Mouse (Mus musculus): ENCODE measurements around the gene Pank3.

The Pank3 gene

DNA sequence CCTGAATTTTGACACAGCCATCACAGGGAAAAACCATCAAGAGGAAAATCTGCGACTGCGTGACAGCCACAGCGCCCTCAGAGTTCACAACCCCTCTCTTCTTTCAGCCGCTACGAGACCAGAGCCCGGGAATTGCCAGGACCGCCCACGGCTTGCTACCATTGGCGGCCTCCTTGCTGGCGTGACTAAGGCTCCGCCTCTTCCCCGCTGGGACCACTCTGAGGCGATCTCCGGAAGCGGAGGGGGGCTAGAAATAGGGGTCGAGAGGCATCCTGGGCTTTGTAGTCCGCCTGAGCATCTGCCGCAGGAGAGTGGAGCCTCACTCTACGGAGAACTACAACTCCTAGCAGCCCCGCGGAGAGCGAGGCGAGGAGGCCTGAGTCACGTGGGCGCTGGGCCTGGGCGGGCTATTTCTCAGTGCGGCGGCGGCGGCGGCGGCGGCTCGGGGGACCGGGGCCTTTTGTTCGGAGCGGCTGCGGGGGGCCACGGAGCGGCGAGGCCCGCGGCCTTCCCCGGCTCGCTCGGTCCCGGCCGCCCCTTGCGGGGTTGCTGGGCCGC lies at the start of gene Pank3:
Gene Pank3 (plus strand): TSS at position 297 of the 558 bp plus-strand sequence.
- DNase-seq (ENCODE audit: low spot score): peak; percentile 98

DNA sequence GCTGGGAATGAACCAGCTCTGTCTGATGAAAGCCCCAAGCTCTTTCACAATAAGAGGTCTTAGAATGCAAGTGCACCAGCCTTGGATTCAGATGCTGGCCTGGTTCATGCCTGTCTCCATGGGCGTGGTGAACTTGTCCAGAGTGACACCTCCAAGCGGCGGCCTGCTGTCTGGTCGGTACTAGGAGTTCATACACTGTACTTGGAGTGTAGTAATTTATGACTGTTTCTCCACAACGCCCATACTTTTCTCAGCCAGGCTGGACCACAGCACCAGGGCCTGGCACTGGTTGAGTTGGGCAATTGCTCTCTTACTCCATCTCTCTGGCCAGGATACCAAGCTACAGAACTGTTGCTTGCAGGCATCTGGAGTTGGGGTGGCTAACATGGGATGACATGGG lies 45.4 kb upstream of the Pank3 start:
- no peak for DNase-seq (ENCODE audit: low spot score)

DNA sequence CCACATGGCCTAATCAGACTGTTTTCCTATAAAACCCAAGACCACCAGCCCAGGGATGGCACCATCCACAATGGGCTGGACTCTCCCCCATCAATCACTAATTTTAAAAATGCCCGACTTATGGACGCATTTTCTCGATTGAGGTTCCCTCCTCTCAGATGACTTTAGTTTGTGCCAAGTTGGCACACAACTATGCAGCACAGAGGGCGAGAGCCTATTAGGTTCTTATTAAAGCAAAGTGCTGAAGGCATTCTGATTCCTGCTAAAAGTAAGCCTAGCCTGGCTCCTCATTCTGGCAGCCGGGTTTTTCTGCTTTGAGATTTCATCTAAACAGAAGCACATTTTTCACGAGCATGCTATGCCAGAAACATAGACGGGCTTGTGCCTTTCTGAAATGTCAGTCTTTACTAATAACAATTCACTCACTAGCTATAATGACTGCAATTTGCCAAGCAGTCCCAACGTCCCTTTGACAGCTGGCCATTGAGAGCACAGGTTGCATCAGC lies 42.9 kb upstream of the Pank3 start:
- DNase-seq (ENCODE audit: low spot score): no peak

DNA sequence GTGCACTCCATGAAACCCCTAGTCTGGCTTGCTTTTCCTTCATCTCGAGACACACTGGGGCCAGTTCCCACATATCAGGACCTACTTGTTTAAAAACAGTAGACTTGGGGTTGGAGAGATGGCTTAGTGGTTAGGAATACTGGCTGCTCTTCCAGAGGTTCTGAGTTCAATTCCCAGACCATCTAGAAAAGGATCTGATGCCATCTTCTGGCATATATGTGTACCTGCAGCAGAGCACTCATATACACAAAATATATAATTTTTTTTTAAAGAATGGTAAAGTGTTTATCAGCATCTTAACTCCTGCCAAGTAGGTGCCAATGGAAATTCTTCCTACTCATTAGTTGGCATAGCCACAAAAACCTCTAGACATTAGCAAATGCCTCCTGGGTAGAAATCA lies 41.1 kb upstream of the Pank3 start:
- DNase-seq (ENCODE audit: low spot score): no peak

DNA sequence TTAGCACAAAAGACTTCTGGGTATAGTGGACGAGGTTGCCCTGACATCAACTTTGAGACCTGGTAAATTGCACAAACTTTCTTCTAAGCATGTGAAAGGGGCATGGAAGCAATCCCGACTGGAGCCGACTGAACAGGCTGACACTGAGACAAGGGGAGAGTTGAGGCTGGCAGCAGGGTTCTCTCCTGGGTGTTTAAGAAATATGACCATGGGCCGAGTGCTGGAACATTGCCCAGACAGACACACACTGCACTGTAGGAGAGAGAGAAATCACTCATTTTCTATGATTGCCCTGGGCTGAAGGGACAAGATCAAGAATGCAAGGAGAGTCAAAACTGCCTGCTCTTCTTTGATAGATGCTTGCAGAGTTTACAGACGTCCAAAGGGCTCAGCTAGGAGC lies 40.1 kb upstream of the Pank3 start:
- no peak for DNase-seq (ENCODE audit: low spot score)

DNA sequence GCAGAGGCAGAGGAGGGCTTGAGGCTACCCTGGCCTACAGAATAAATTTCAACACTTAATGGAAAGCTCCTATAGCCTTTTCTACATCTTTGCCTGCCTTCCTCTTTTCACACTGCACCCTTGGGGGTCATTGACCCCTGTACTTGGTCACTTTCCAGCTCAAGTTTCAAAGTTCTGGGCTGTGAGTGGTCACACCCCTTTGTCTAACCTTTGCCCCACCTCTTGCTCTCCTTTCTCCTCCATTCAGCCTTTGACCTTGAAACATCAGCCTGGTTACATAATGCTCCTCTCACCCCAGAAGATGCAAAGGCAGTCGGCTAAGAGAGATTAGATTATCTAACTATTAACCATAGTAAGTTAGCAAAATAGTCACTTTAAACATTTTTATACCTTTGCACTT lies 36.9 kb upstream of the Pank3 start:
- DNase-seq (ENCODE audit: low spot score): peak; percentile 29

DNA sequence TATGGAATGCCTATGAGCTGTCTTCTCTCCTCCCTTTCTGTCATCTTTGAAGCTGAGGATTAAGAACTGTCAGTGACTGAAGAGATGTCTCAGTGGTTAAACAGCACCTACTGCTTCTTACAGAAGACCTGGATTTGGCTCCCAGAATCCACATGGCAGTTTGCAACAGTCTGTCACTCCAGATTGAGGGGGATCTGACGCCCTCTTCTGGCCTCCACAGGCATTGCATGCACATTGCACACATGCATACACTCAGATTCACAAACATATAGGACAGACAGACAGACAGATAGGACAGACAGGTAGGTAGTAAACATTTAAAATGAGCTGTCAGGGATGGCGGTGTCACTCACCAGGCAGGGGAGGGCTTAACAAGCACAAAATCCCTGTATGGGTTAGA lies 32.5 kb upstream of the Pank3 start:
- no peak for DNase-seq (ENCODE audit: low spot score)

DNA sequence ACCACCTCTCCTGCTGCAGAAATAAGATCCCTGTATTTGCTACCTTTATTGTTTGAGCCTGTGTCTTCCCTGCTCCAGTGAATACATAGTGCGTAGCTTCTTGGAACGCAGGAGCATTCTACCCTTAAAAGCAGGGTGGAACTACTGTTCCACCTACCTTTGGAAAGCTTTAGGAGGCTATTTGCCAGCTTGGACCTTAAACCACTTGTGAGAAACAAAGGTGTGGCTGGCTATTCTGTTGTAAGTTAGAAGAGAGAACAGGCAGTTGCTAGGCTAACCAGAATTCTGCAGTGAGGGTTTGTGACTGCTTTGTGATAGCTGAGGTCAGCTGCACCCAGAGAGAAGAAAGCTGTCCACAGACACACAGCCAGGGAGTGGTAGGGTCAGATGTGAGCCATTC lies 32.0 kb upstream of the Pank3 start:
- no peak for DNase-seq (ENCODE audit: low spot score)

DNA sequence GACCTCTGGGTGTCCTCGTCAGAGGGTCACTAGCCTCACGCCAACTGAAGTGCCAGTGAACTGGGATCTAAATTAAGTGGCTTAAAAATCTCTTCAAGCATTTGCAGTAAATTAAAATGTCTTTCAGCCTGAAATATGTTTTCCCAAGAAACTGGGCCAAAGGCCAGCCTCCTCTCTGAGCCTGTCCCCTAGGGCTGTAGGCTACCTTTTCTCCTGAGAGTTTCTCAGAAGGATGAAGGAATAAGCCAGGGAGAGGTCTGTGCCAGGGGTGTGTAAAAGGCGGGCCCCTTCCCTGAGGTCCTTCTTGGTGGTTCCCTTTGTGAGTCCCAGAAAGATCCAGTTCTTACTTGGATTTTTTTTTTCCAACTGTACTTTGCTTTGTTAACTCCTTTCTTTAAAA lies 31.2 kb upstream of the Pank3 start:
- no peak for DNase-seq (ENCODE audit: low spot score)

DNA sequence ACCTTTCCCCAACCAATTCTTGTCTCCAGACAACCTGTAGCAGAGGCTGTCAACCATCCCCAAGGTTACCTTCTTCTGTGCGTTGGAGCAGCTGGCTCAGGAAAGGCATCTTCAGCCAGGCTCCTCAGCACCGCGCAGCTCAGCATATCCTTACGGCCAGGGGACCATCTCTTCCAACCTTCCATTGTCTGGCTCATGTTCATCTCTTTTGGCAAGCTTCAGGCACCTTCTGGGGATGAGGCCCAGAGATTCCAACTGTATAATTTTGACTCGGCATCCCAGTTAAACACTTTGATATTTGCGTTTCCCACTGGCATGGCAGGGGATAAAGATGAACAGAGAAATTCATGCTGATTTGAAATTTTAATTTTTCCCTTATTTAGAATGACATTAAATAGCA lies 25.7 kb upstream of the Pank3 start:
- DNase-seq (ENCODE audit: low spot score): no peak

DNA sequence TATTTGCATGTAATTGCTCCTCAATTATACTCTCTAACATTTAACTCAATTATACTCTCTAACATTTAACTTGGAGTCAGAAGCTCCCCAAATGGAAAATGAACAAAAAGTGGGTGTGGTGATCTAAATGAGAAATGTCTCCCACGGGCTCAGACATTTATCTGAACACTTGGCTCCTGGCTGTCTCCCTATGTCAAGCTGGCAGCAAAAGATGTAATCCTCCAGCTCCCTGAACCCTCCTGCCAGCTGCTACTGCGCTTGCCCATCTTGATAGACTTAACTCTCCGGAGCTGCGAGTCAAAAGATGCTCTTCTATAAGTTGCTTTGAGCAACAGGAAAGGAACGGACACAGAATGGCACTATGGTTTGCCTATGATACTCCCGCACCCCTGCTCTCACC lies 24.7 kb upstream of the Pank3 start:
- no peak for DNase-seq (ENCODE audit: low spot score)

DNA sequence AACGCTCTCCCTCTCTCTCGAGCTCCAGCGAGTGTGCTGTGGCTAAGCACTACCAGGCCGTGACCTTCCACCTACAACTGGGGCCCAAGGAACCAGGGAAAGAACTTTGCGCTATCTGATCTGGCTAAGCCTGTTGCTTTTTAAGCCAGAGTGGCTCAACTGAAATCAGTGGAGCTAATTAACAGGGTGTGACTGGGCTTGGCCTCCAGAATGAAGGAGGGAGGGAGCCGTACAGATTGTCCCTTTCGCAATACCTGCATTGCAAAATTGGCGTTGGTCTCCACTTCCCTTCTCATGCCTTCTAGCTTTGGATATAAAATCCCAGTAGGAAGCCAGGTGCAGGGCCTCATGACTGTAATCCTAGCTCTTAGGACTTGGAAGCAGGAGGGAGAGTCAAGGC lies 18.7 kb upstream of the Pank3 start:
- DNase-seq (ENCODE audit: low spot score): peak; percentile 25

DNA sequence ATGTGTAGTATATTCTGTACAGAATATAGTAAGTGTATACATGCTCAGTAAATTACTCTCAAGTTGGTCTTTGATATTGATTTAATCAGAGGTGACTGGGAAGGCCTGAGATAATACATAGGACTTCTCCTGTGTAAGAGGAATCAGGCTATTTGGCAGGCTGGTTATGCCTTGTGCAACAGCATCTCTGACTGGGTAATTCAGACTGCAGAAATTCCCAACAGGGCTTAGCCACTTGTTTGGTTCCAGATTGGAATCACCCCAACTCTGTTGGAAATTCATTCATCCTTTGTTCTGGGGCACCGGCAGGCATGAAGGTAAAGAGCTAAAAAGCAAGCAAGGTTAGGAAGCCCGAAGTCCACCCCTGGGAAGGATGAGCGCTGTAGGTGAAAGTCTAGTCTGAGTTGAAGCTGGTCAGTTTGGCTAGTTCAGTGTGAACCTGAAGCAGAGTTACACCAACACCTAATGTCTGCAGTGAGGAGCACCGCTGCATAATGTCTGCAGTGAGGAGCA lies 14.3 kb upstream of the Pank3 start:
- no peak for DNase-seq (ENCODE audit: low spot score)

DNA sequence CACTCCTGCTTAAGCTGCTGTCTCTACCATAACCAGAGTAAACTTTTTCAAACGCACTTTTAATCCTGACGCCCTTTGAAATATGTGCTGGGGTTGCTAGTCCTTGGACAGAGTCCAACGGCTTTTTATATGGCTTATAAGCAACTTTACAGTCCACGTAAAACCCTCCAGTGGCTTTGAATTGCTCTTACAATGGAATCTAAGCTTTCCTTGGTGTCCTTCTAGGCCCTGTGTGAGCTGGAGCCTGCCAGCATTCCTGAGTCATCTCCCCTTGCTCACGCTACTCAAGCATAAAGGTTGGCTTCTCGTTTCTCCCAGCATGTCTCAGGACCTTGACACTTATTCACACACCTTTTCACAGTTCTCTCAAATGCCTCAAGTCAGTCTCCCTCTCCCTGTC lies 13.7 kb upstream of the Pank3 start:
- no peak for DNase-seq (ENCODE audit: low spot score)

DNA sequence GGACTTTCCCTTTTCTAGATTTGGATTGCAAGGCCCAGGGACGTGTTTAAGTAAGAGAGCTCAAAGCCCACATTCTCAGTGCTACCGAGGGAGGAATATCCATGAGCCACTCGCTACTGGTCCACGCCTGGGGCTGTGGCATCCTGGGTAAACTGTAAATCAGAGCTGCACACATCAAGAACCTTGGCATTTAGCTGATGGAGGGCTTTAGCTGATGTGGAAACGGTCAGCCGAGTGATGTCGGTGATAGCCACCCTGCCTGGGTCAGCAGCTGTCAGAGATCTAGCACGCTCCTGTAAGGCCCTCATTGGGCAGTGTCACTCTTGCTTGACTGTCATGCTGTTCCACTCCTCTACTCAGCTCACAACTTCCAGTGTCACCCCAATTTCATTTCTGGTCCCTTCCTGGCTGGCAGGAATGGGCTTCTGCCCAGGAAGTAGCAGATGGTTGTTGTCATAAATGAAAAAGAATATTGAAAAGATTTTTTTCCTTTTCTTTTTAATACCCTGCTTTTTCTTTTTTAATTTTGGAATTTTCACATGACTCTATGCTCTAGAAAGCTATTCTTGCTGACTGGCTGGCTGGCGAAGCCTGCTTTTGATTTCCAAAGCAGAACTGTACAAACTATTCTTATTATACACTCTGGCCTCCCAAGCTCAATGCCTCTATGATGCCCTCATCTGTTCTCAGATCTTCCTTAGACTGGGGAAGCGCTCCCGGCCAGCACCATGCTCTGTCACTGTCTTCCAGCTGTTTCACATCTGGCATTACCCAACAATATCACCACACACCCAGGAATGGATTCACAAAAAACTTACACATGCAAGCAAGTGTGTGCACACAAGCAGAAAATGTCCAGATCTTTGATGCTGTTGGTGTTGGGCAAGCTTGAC lies 12.6 kb upstream of the Pank3 start:
- DNase-seq (ENCODE audit: low spot score): no peak

DNA sequence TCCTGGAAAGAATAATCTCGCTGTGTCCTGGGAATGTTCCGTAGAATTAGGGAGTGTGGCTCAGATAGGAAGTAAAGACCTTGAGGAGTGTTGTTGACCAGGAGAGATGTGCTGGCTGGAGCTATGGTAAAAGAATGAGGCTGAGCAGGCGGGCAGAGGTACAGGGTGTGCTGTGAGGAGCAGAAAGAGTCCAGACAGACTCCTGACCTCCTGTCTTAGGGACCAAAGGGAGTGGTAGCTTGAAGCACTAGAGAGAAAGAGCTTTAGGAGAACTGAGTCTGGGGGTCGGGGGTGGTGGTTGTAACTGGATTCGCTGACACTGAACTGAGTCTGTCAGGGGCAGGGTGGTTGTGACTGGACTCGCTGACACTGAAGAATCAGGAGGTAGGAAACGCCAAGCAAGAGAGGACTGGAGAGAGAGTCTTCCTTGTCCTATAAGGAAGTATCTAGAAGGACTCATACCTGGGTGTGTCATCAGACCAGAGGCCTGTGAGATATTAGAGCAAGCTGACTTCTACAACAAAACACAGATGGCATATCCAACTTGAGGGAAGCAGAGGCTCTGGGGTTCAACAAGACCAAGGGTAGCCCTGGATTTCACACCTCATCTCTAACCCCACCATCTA lies 9.2 kb upstream of the Pank3 start:
- no peak for DNase-seq (ENCODE audit: low spot score)

DNA sequence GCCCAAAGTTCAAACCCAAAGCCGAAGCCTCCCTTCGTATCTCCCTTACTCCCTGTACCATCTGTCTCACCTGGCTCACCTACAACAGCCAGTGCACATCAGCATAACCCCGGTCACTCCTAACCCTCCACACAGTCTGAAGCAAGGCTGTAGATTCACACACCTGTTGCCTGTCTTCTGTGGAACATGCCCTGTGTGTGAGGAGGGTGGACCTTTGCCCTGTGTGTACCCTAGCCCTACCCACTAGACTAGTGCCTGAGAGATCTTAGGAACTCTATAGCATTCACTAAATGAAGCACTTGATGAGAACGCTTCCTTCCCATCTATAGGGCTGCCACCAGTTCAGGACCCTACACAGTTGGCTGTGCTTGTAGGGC lies 8.7 kb upstream of the Pank3 start:
- DNase-seq (ENCODE audit: low spot score): no peak

DNA sequence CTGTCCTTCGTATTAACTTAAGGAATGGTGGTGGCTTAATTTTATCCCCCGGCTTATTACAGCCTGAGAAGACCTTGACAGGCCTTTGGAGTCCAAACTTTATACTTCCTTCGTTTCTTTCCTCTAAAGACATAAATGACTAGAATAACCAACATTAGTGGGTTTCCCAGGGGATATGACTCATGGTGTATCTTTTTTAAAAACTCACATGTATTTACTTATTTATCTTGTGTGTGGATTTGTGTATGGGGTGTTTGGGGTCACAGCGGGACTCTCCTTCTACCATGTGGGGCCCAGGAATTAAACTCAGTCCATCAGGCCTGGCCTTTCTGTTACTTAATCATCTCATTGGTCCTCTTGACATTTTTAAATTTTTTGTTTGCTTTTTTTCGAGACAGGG lies 2.4 kb upstream of the Pank3 start:
- DNase-seq (ENCODE audit: low spot score): no peak

DNA sequence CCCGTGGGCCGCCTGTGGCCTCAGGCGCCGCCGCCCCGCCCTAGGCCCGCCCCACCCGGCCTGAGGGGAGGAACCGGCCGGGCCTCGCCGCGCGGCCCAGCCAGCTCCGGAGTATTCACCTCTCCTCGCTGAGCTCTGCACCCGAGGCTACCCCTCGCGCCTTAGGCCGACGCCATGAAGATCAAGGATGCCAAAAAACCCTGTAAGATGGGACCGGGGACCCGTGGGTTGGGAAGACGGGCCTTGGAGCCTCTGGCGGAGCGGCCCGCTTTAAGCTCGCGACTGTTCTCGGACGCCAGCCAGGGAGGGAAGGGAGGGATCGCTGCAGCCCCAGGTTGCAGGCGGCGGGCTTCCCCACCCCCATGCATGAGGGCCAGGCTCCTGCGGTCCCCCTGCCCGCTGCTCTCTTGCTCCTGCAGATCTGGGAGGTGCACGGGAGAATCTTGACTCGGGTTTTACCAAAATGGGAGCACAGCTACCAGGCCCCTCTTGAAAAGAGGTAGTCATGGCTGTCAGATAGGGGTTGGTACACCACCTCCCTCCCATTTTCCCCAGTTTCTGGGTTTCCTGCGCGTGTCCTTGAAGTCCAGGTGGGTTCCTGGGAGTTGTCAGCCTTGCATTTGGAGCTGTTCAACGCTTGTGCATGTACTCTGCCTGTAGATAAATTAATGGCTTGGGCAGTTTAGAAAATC lies 608 bp downstream of the Pank3 start:
- peak; percentile 61 for DNase-seq (ENCODE audit: low spot score)

DNA sequence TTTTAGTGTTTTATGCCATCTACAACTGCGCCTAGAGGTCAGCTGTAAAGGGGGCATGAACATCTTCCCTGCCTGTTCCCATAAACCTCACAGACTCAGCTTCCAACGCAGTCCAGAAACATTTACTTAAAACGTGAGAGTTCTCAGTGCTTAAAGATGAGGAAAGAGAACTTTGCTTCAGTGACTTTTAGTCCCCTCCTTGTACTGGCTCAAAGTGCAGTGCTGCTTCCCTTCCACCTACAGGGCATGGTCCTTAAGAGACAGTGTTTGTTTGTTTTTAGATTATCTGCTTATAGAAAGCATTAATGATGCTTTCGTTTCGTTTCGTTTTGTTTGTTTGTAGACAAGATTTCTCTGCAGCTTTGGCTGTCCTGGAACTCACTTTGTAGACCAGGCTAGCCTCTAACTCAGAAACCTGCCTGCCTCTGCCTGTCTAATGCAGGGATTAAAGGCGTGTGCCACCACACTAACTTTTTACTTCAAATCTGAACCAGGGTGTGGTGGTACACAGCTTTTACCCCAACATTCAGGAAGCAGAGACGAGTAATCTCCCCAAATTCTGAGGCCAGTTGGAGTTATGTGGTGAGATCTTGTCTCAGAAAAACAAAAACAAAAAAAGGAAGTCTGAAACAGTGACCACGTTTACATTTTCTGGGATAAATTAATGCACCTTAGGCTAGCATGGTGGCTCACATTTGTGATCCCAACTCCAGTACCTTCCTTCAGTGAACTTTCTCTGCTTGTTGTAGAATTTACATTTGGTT lies 1.6 kb downstream of the Pank3 start:
- DNase-seq (ENCODE audit: low spot score): no peak

DNA sequence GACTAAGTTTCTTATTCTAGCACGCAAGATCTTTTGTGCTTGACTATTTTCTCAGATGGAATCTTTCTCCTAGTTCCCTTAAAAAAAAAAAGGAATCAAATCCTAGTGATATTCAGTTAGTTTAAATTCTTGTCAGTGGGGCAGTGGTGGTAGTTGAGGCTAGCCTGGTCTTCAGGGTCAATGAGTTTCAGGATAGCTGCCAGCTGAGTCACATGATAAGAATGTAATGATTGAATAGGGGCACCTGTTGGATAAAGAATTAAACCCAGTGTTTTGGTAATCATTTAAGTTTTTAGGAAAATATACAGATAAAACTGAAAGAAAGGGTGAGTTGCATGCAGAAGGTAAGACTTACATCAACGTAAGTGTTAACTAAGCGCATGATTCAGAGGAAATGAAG lies 6.3 kb downstream of the Pank3 start:
- DNase-seq (ENCODE audit: low spot score): no peak

DNA sequence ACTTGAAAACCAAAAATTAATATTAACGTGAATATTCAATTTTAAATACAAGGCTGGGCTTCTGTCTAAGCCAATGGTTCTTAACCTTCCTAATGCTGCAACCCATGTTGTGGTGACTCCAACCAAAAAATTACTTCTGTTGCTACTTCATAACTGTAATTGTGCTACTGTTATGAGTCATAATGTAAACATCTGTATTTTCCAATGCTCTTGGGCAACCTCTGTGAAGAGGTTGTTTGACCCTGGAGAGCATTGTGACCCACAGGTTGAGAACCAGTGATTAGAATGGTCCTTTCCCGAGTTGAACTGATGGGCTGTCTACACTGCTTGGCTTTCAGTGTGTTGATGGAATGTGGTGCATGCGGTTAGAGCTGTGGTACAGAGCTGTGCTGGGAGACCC lies 7.2 kb downstream of the Pank3 start:
- no peak for DNase-seq (ENCODE audit: low spot score)

All from embryo, embryonic 10 days (tissue).